Mouse (Mus musculus) MEL (cell line): Measurements from ENCODE around the gene Msmp. TPM values are rescaled to one million over a fixed set of nuclear protein-coding genes. Genes with fewer than 3 reads are reported as not detected.
A peak's percentile ranks its signal among the peaks of the same experiment; 100 is the strongest.

ENCODE experiments used
- DNase-seq: peaks from one replicate; pipeline ENCODE4 v3.0.0; 2011; ENCODE audit warnings: low read depth, low spot score
- H3K27ac ChIP-seq: 2 replicates; pipeline ENCODE4 v1.5.1; 2012; ENCODE audit warnings: low read depth, mild to moderate bottlenecking, control low read depth, low read length, moderate library complexity; ENCODE audit not compliant: control insufficient read depth
- H3K27me3 ChIP-seq, 2 experiments: fragments of 150-350 bp in 1 of 2; sonication (generic) in 1 of 2; 2 replicates each; pipeline ENCODE4 v1.6.1; 2012; ENCODE audit warnings: low read length in 2 of 2, mild to moderate bottlenecking in 2 of 2, improper control_type of control experiment in 1 of 2, moderate library complexity in 1 of 2; ENCODE audit not compliant: insufficient read depth in 2 of 2, control insufficient read depth in 1 of 2
- H3K36me3 ChIP-seq, 2 experiments: 2 replicates each; pipeline ENCODE4 v1.6.1; 2012 to 2014; ENCODE audit warnings: low read length in 2 of 2, improper control_type of control experiment in 1 of 2, inconsistent platforms in 1 of 2, mild to moderate bottlenecking in 1 of 2; ENCODE audit not compliant: insufficient read depth in 2 of 2, control insufficient read depth in 1 of 2
- H3K4me1 ChIP-seq, 2 experiments: fragments of 150-350 bp in 1 of 2; sonication (generic) in 1 of 2; 2 replicates each; pipeline ENCODE4 v1.6.1; 2012; ENCODE audit warnings: low read length in 2 of 2, improper control_type of control experiment in 1 of 2, mild to moderate bottlenecking in 1 of 2; ENCODE audit not compliant: insufficient read depth in 2 of 2, control insufficient read depth in 1 of 2
- H3K4me3 ChIP-seq, 2 experiments: fragments of 150-350 bp in 1 of 2; sonication (generic) in 1 of 2; 2 replicates each; pipeline ENCODE4 v1.5.1; 2012; ENCODE audit warnings: low read depth in 2 of 2, low read length in 2 of 2, mild to moderate bottlenecking in 2 of 2, moderate library complexity in 2 of 2, control low read depth in 1 of 2, improper control_type of control experiment in 1 of 2; ENCODE audit not compliant: control insufficient read depth in 1 of 2, insufficient read depth in 1 of 2
- H3K79me2 ChIP-seq: 2 replicates; pipeline ENCODE4 v1.6.1; 2012; ENCODE audit warnings: mild to moderate bottlenecking, low read length, moderate library complexity; ENCODE audit not compliant: control insufficient read depth, poor library complexity, insufficient read depth
- H3K9ac ChIP-seq: 2 replicates; pipeline ENCODE4 v1.6.1; 2012; ENCODE audit warnings: low read depth, mild to moderate bottlenecking, control low read depth, low read length, moderate library complexity; ENCODE audit not compliant: control insufficient read depth, poor library complexity, severe bottlenecking
- H3K9me3 ChIP-seq: fragments of 150-350 bp; sonication (generic); replicated peaks from 2 replicates; pipeline ENCODE4 v1.6.1; 2012; ENCODE audit warnings: mild to moderate bottlenecking, low read length, improper control_type of control experiment, moderate library complexity; ENCODE audit not compliant: insufficient read depth
- BHLHE40 ChIP-seq: IDR thresholded peaks from 2 replicates; pipeline ENCODE4 v1.6.1; 2012; ENCODE audit warnings: low read depth, mild to moderate bottlenecking, inconsistent platforms, low read length, improper control_type of control experiment, borderline replicate concordance
- CHD1 ChIP-seq: IDR thresholded peaks from 2 replicates; pipeline ENCODE4 v1.6.1; 2012; ENCODE audit warnings: low read depth, mild to moderate bottlenecking, inconsistent platforms, low read length, improper control_type of control experiment
- CTCF ChIP-seq, 3 experiments: IDR thresholded peaks in 2 of 3; conservative IDR thresholded peaks in 1 of 3; 2 replicates each; pipeline ENCODE4 v1.5.1; 2011 to 2012; ENCODE audit warnings: low read length in 3 of 3, low read depth in 2 of 3, mild to moderate bottlenecking in 2 of 3, improper control_type of control experiment in 1 of 3, inconsistent platforms in 1 of 3, mixed read lengths in 1 of 3, moderate library complexity in 1 of 3; ENCODE audit not compliant: control insufficient read depth in 1 of 3, insufficient read depth in 1 of 3, poor library complexity in 1 of 3, severe bottlenecking in 1 of 3
- ELF1 ChIP-seq: IDR thresholded peaks from 2 replicates; pipeline ENCODE4 v1.6.1; 2014; ENCODE audit warnings: low read depth, mild to moderate bottlenecking, inconsistent platforms, low read length, improper control_type of control experiment, moderate library complexity
- ETS1 ChIP-seq: IDR thresholded peaks from 2 replicates; pipeline ENCODE4 v1.6.1; 2012; ENCODE audit warnings: low read depth, mild to moderate bottlenecking, inconsistent platforms, low read length, improper control_type of control experiment, moderate library complexity
- GABPA ChIP-seq: IDR thresholded peaks from 2 replicates; pipeline ENCODE4 v1.6.1; 2012; ENCODE audit warnings: low read depth, mild to moderate bottlenecking, inconsistent platforms, low read length, improper control_type of control experiment, moderate library complexity
- GATA1 ChIP-seq: IDR thresholded peaks from 2 replicates; pipeline ENCODE4 v1.6.1; 2011; ENCODE audit warnings: low read depth, low read length, improper control_type of control experiment
- HCFC1 ChIP-seq: IDR thresholded peaks from 2 replicates; pipeline ENCODE4 v1.6.1; 2012; ENCODE audit warnings: low read depth, mild to moderate bottlenecking, inconsistent platforms, low read length, improper control_type of control experiment, moderate library complexity
- JUND ChIP-seq: IDR thresholded peaks from 2 replicates; pipeline ENCODE4 v1.6.1; 2011; ENCODE audit warnings: low read depth, mild to moderate bottlenecking, improper control_type of control experiment, low read length
- KAT2A ChIP-seq: conservative IDR thresholded peaks from 2 replicates; pipeline ENCODE4 v1.6.1; 2012; ENCODE audit warnings: low read depth, low read length, improper control_type of control experiment, inconsistent platforms
- MAFK ChIP-seq: IDR thresholded peaks from 2 replicates; pipeline ENCODE4 v1.6.1; 2011; ENCODE audit warnings: low read depth, mild to moderate bottlenecking, low read length, improper control_type of control experiment, borderline replicate concordance
- MAX ChIP-seq: IDR thresholded peaks from 2 replicates; pipeline ENCODE4 v1.6.1; 2011; ENCODE audit warnings: low read length, improper control_type of control experiment
- MEF2A ChIP-seq: IDR thresholded peaks from 2 replicates; pipeline ENCODE4 v1.6.1; 2014; ENCODE audit warnings: low read depth, mild to moderate bottlenecking, inconsistent platforms, low read length, improper control_type of control experiment; ENCODE audit not compliant: poor library complexity, insufficient replicate concordance, severe bottlenecking; ENCODE audit errors: extremely low read depth
- MYB ChIP-seq: IDR thresholded peaks from 2 replicates; pipeline ENCODE4 v1.6.1; 2011; ENCODE audit warnings: mild to moderate bottlenecking, low read depth, low read length, improper control_type of control experiment
- MYC ChIP-seq: IDR thresholded peaks from 2 replicates; pipeline ENCODE4 v1.6.1; 2011; ENCODE audit warnings: low read depth, mild to moderate bottlenecking, low read length, improper control_type of control experiment, moderate library complexity
- NELFE ChIP-seq: IDR thresholded peaks from 2 replicates; pipeline ENCODE4 v1.6.1; 2011; ENCODE audit warnings: low read depth, low read length, improper control_type of control experiment
- NRF1 ChIP-seq: IDR thresholded peaks from 2 replicates; pipeline ENCODE4 v1.6.1; 2014; ENCODE audit warnings: low read depth, mild to moderate bottlenecking, inconsistent platforms, low read length, improper control_type of control experiment, moderate library complexity; ENCODE audit not compliant: poor library complexity, insufficient read depth, severe bottlenecking
- POLR2A ChIP-seq, 2 experiments: IDR thresholded peaks; 2 replicates each; pipeline ENCODE4 v1.6.1; 2011 to 2012; ENCODE audit warnings: low read length in 2 of 2, mild to moderate bottlenecking in 2 of 2, control low read depth in 1 of 2, improper control_type of control experiment in 1 of 2, low read depth in 1 of 2, moderate library complexity in 1 of 2; ENCODE audit not compliant: control insufficient read depth in 1 of 2, insufficient read depth in 1 of 2, poor library complexity in 1 of 2
- POLR2AphosphoS2 ChIP-seq: IDR thresholded peaks from 2 replicates; pipeline ENCODE4 v1.6.1; 2011; ENCODE audit warnings: low read length, improper control_type of control experiment
- POLR2AphosphoS5 ChIP-seq: IDR thresholded peaks from 2 replicates; pipeline ENCODE4 v1.6.1; 2012; ENCODE audit warnings: low read depth, borderline replicate concordance, mild to moderate bottlenecking, inconsistent platforms, low read length, moderate library complexity, mixed read lengths
- RAD21 ChIP-seq: IDR thresholded peaks from 2 replicates; pipeline ENCODE4 v1.6.1; 2011; ENCODE audit warnings: mild to moderate bottlenecking, low read depth, low read length, improper control_type of control experiment
- SIN3A ChIP-seq: IDR thresholded peaks from 2 replicates; pipeline ENCODE4 v1.6.1; 2012; ENCODE audit warnings: low read length, improper control_type of control experiment, inconsistent platforms
- SMC3 ChIP-seq: IDR thresholded peaks from 2 replicates; pipeline ENCODE4 v1.6.1; 2011; ENCODE audit warnings: low read depth, low read length, improper control_type of control experiment
- TAL1 ChIP-seq: IDR thresholded peaks from 2 replicates; pipeline ENCODE4 v1.6.1; 2012; ENCODE audit warnings: mild to moderate bottlenecking, inconsistent platforms, low read length, moderate library complexity, mixed read lengths
- USF1 ChIP-seq: IDR thresholded peaks from 2 replicates; pipeline ENCODE4 v1.6.1; 2014; ENCODE audit warnings: low read depth, mild to moderate bottlenecking, inconsistent platforms, low read length, improper control_type of control experiment, moderate library complexity
- ZC3H11A ChIP-seq: IDR thresholded peaks from 2 replicates; pipeline ENCODE4 v1.6.1; 2012; ENCODE audit warnings: low read depth, mild to moderate bottlenecking, inconsistent platforms, low read length, improper control_type of control experiment
- ZKSCAN1 ChIP-seq: IDR thresholded peaks from 2 replicates; pipeline ENCODE4 v1.6.1; 2012; ENCODE audit warnings: low read depth, mild to moderate bottlenecking, inconsistent platforms, low read length, improper control_type of control experiment, moderate library complexity
- ZMIZ1 ChIP-seq: IDR thresholded peaks from 2 replicates; pipeline ENCODE4 v1.6.1; 2012; ENCODE audit warnings: low read depth, mild to moderate bottlenecking, inconsistent platforms, low read length, improper control_type of control experiment, moderate library complexity
- ZNF384 ChIP-seq: IDR thresholded peaks from 2 replicates; pipeline ENCODE4 v1.6.1; 2012; ENCODE audit warnings: low read depth, mild to moderate bottlenecking, inconsistent platforms, low read length, improper control_type of control experiment
- polyA plus RNA-seq, 2 experiments: library from polyadenylated mRNA; stranded (reverse) in 1 of 2; unstranded in 1 of 2; fragments of >175 nt in 1 of 2; fragments of >200 nt in 1 of 2; gene quantifications; 2 replicates each; pipeline versions ENCODE4 v1.2.1 to v1.2.4; 2012; ENCODE audit warnings: low replicate concordance in 2 of 2, low read depth in 1 of 2; ENCODE audit not compliant: insufficient read length in 2 of 2, insufficient read depth in 1 of 2, missing spikeins in 1 of 2
- total RNA-seq: library from RNA; depleted of rRNA; stranded (reverse); fragments of 300-350 nt; gene quantifications from 2 replicates; pipeline ENCODE4 v1.2.3, GENCODE M21; 2012

The Msmp gene
- total and polyA plus RNA-seq, 3 experiments, result 0.73 to 2.5 TPM; not detected in 1

- no peaks in the 10 kb centered on the region for H3K27me3 ChIP-seq
- peak overlapping the region; percentile 93 for H3K9ac ChIP-seq
- TF ChIP-seq GATA1 (no peak), SMC3 (no peak), ZKSCAN1 (no peak), MYB (no peak), RAD21 (no peak), MEF2A (no peak), MAX (no peak), NRF1 (no peak), MYC (no peak), ZMIZ1 (no peak), POLR2AphosphoS2 (no peak)
- H3K9me3 ChIP-seq, result no peaks in the 10 kb centered on the region
- H3K36me3 ChIP-seq, result peaks cover 0 to 3% of the 10 kb centered on the region in 2 experiments; a peak in 2 of 4 replicates
- DNase-seq, result no peak
- H3K4me3 ChIP-seq, result peak overlapping the region; percentile 93 to 95
- H3K27ac ChIP-seq, result peak overlapping the region; percentile 66
- peaks cover 21% of the 10 kb centered on the region for H3K79me2 ChIP-seq
- peaks cover 7 to 23% of the 10 kb centered on the region in 2 experiments for H3K4me1 ChIP-seq
Observed at GRCm38 (mm10) chr4:43579256-43579655, 5.0 kb downstream of the Msmp start.

DNA sequence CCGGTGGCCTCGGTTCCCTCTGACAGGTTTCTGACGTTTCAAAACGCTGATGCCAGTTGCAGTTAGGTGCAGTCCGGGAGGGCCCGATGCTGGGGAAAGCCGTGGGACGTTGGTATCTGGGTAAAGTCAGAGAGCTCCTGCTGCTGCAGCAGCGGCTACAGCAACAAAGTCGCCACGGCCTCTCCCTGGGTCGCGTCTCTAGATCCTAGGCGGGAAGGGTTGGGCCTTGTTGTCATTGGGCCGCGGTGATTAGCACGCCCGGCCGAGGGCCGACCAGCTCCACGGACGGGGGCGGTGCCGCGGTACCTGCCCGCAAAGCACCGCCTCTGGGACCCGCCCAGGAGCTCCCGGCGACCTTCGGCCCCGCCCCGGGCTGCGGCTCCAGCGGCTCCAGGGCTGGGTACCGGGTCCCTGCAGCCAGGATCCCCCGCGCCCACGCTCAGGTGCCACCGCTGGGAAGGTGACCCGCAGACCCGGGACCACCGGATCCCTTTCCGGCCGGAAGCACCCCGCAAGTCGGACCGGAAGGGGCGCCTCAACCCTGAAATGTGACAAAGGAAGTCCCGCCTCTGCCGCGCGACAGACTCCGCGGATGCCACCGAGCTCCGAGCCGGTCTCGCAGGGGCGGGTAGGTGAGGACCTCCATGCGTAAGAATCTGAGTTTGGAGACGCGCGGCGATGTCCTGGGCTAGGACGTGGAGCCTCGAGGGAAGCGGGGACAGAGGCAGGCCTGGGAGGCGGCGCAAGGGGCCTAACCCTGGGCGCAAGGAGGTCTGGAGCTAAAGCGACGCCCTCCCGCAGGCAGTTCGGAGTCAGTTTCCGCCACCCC lies 5.7 kb downstream of the Msmp start, which contains the start of the genes Rgp1 and Gba2:
Gene Rgp1, plus strand, starts transcription at position 340 of the 829 bp plus-strand sequence.
Gene Gba2, minus strand, starts transcription at position 498 of the 829 bp plus-strand sequence.
- Histone ChIP-seq H3K9me3 (no peaks in the 10 kb centered on the region), H3K4me1 (peaks cover 7 to 23% of the 10 kb centered on the region in 2 experiments), H3K9ac (peak within 1 kb of the TSS; percentile 93), H3K27ac (peak within 1 kb of the TSS; percentile 66), H3K27me3 (no peaks in the 10 kb centered on the region), H3K36me3 (peaks cover 0 to 3% of the 10 kb centered on the region in 2 experiments; a peak in 2 of 4 replicates), H3K79me2 (peaks cover 21% of the 10 kb centered on the region), H3K4me3 (peak within 1 kb of the TSS; percentile 93 to 95)
- peak; percentile 92 for DNase-seq
- TF ChIP-seq ZNF384 (no peak), GATA1 (no peak), MAFK (no peak), MYC (no peak), ZC3H11A (no peak), ZKSCAN1 (no peak), USF1 (0 out of 2 replicates have a peak, but pooled peaks have one; percentile 4), ELF1 (peak; percentile 50; the same call in 1 of the 2 replicates), KAT2A (no peak), ETS1 (no peak), MEF2A (no peak), CTCF (IDR thresholded peaks at IDR 0.05 in 2 of 3, conservative IDR thresholded peaks at IDR 0.05 in 1 of 3; ENCODE audit: control insufficient read depth in 1 of 3, insufficient read depth in 1 of 3, low read depth in 2 of 3, low read length in 3 of 3, poor library complexity in 1 of 3, severe bottlenecking in 1 of 3) (no peak), JUND (no peak), SIN3A (peak; percentile 73), TAL1 (no peak), GABPA (no peak), NELFE (peak; percentile 72), BHLHE40 (no peak), MYB (no peak), HCFC1 (peak; percentile 84), POLR2A (IDR thresholded peaks at IDR 0.05; ENCODE audit: control insufficient read depth in 1 of 2, insufficient read depth in 1 of 2, low read depth in 1 of 2, low read length in 2 of 2, poor library complexity in 1 of 2) (peak; percentile 65 to 82), ZMIZ1 (0 out of 2 replicates have a peak, but pooled peaks have one; percentile 42), POLR2AphosphoS5 (no peak), NRF1 (no peak), CHD1 (no peak)
